In the genomic region with DNA sequence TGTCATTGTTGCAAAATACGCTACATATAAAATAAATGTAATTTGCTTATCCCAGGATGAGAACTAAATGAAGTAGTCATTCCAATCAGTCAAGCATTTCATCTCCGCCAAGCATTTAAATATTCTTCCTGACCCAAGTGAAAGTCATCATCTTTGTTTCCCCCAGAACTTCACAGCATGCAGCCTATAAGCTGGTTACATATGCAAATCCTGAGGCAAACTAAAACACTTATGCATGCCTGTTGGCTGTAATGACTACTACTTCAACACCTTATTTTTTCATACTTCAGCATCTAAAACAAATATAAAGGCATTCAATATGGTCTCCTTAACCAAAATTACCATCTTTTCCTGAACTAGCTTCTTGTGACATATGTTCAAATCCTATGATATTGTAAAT, we compare ENCODE assay signal across 23 mouse cellular contexts.
DNase-seq lines count a peak whose midpoint lies in the region; ATAC-seq and TF ChIP-seq lines count a peak whose summit lies in the region.
"Had no signal": no experiment of that assay in that cellular context is flagged by ENCODE, and none has a peak within 500 bp of the region (broad histone marks: within the 10 kb centered on the region; RNA-seq: fewer than 3 reads in every experiment).

No protein-coding gene starts in this region.

- no peaks in the 10 kb centered on the region for H3K9me3 ChIP-seq in forebrain, embryonic 16.5 days (ENCODE audit: control insufficient read depth, low read length)
- H3K9me3 ChIP-seq in forebrain, embryonic 10.5 days: no peaks in the 10 kb centered on the region
- no peaks in the 10 kb centered on the region for H3K9me3 ChIP-seq in midbrain, embryonic 12.5 days
- no peaks in the 10 kb centered on the region for H3K9me3 ChIP-seq in midbrain, embryonic 11.5 days (ENCODE audit: control insufficient read depth, low read length)
- H3K9me3 ChIP-seq: embryonic facial prominence, embryonic 10.5 days; embryonic facial prominence, embryonic 12.5 days; forebrain, embryonic 13.5 days; forebrain, embryonic 15.5 days; G1E had no signal

- H3K4me2 ChIP-seq in forebrain, embryonic 16.5 days (ENCODE audit: low read length): no peak overlapping the region
- no peak overlapping the region for H3K4me2 ChIP-seq in midbrain, embryonic 12.5 days (replicated peaks)
- no peak overlapping the region for H3K4me2 ChIP-seq in midbrain, embryonic 11.5 days
- H3K4me2 ChIP-seq: embryonic facial prominence, embryonic 12.5 days; forebrain, embryonic 13.5 days; forebrain, embryonic 15.5 days had no signal

- no peak for DNase-seq in forebrain, embryonic 10.5 days (ENCODE audit: extremely low spot score, low spot score)
- DNase-seq in midbrain, embryonic 11.5 days (ENCODE audit: low spot score, missing footprints): no peak
- DNase-seq in brain, embryonic 14.5 days (ENCODE audit: low read depth): peak; percentile 43
- DNase-seq: adrenal gland, adult 8-10 months; adrenal gland, postnatal 14 days; adrenal gland, postnatal 36 days; B cell, adult 2 months; cerebellum, adult 11 months; cerebellum, adult 18-20 months; cerebellum, adult 8-10 months; cerebellum, postnatal 10 days; cerebellum, postnatal 25 days had no signal

- H3K4me3 ChIP-seq in forebrain, embryonic 16.5 days (replicated peaks; ENCODE audit: low read length): no peak overlapping the region
- no peak overlapping the region for H3K4me3 ChIP-seq in forebrain, embryonic 10.5 days
- H3K4me3 ChIP-seq in midbrain, embryonic 12.5 days: no peak overlapping the region
- no peak overlapping the region for H3K4me3 ChIP-seq in midbrain, embryonic 11.5 days (ENCODE audit: low read depth, low read length)
- H3K4me3 ChIP-seq: embryonic facial prominence, embryonic 10.5 days; embryonic facial prominence, embryonic 12.5 days; forebrain, embryonic 13.5 days; forebrain, embryonic 15.5 days had no signal

- peak; percentile 55 for ATAC-seq in forebrain, embryonic 16.5 days
- ATAC-seq in midbrain, embryonic 12.5 days (ENCODE audit: low FRiP score, low read depth): peak; percentile 52; the same call in 1 of the 2 replicates
- no peak for ATAC-seq in midbrain, embryonic 11.5 days (ENCODE audit: low FRiP score)
- ATAC-seq: activated CD4-positive, CD25-positive, alpha-beta regulatory T cell, adult 4 months; CD4-positive, CD25-positive, alpha-beta regulatory T cell, adult 4 months; forebrain, embryonic 13.5 days; forebrain, embryonic 15.5 days; Patski had no signal

- TF ChIP-seq POLR2A in brain, embryonic 14.5 days (IDR thresholded peaks at IDR 0.05; ENCODE audit: borderline replicate concordance, extremely low read depth, insufficient read depth, insufficient read length, poor library complexity, severe bottlenecking): no peak

- no peak overlapping the region for H3K9ac ChIP-seq in forebrain, embryonic 16.5 days (replicated peaks; ENCODE audit: low read depth, low read length)
- no peak overlapping the region for H3K9ac ChIP-seq in midbrain, embryonic 12.5 days (replicated peaks)
- no peak overlapping the region for H3K9ac ChIP-seq in midbrain, embryonic 11.5 days (ENCODE audit: low read length)
- H3K9ac ChIP-seq: embryonic facial prominence, embryonic 12.5 days; forebrain, embryonic 13.5 days; forebrain, embryonic 15.5 days had no signal

- H3K36me3 ChIP-seq in forebrain, embryonic 16.5 days (ENCODE audit: control insufficient read depth, insufficient read depth): no peaks in the 10 kb centered on the region
- no peaks in the 10 kb centered on the region for H3K36me3 ChIP-seq in forebrain, embryonic 10.5 days (replicated peaks)
- no peaks in the 10 kb centered on the region for H3K36me3 ChIP-seq in midbrain, embryonic 12.5 days
- H3K36me3 ChIP-seq in midbrain, embryonic 11.5 days (ENCODE audit: control insufficient read depth, insufficient read depth, low read length): no peaks in the 10 kb centered on the region
- H3K36me3 ChIP-seq: embryonic facial prominence, embryonic 10.5 days; embryonic facial prominence, embryonic 12.5 days; forebrain, embryonic 15.5 days; G1E had no signal

- WGBS in forebrain, embryonic 16.5 days: 54% methylated on average over 2 of the region's 2 CpGs
- 75% methylated on average over 2 of the region's 2 CpGs for WGBS in forebrain, embryonic 10.5 days
- 41% methylated on average over 2 of the region's 2 CpGs for WGBS in midbrain, embryonic 12.5 days
- WGBS in midbrain, embryonic 11.5 days: 47% methylated on average over 2 of the region's 2 CpGs

- no peaks in the 10 kb centered on the region for H3K4me1 ChIP-seq in forebrain, embryonic 16.5 days (replicated peaks; ENCODE audit: control insufficient read depth, insufficient read depth, low read length)
- H3K4me1 ChIP-seq in forebrain, embryonic 10.5 days: no peaks in the 10 kb centered on the region
- H3K4me1 ChIP-seq in midbrain, embryonic 12.5 days: no peaks in the 10 kb centered on the region
- no peaks in the 10 kb centered on the region for H3K4me1 ChIP-seq in midbrain, embryonic 11.5 days (ENCODE audit: control insufficient read depth, insufficient read depth, low read length)
- H3K4me1 ChIP-seq: embryonic facial prominence, embryonic 10.5 days; embryonic facial prominence, embryonic 12.5 days; forebrain, embryonic 13.5 days had no signal

- no peak overlapping the region for H3K27ac ChIP-seq in forebrain, embryonic 16.5 days (ENCODE audit: low read length)
- H3K27ac ChIP-seq in forebrain, embryonic 10.5 days: no peak overlapping the region
- H3K27ac ChIP-seq in midbrain, embryonic 12.5 days (replicated peaks): no peak overlapping the region
- H3K27ac ChIP-seq in midbrain, embryonic 11.5 days (ENCODE audit: low read depth, low read length): no peak overlapping the region
- H3K27ac ChIP-seq: embryonic facial prominence, embryonic 10.5 days; embryonic facial prominence, embryonic 12.5 days; forebrain, embryonic 13.5 days; forebrain, embryonic 15.5 days had no signal

- TF ChIP-seq CTCF in brain, embryonic 14.5 days (IDR thresholded peaks at IDR 0.05; ENCODE audit: borderline replicate concordance, extremely low read depth, insufficient read depth, insufficient read length): no peak

- H3K27me3 ChIP-seq in forebrain, embryonic 16.5 days (replicated peaks; ENCODE audit: control insufficient read depth, insufficient read depth, low read length): no peaks in the 10 kb centered on the region
- H3K27me3 ChIP-seq in forebrain, embryonic 10.5 days (ENCODE audit: poor library complexity, severe bottlenecking): no peaks in the 10 kb centered on the region
- H3K27me3 ChIP-seq in midbrain, embryonic 12.5 days: no peaks in the 10 kb centered on the region
- H3K27me3 ChIP-seq in midbrain, embryonic 11.5 days (ENCODE audit: control insufficient read depth, insufficient read depth, low read length): no peaks in the 10 kb centered on the region
- H3K27me3 ChIP-seq: CH12.LX; embryonic facial prominence, embryonic 12.5 days; forebrain, embryonic 13.5 days; forebrain, embryonic 15.5 days; Patski had no signal
